Mouse (Mus musculus): Measurements from ENCODE around the gene Adap2. TPM values are rescaled to one million over a fixed set of nuclear protein-coding genes. Genes with fewer than 3 reads are reported as not detected.
A peak's percentile ranks its signal among the peaks of the same experiment; 100 is the strongest.

Adap2 gene
- total and polyA plus RNA-seq, 3 experiments: 0.49 TPM; not detected in 2

- no peak overlapping the region for H3K4me2 ChIP-seq (ENCODE audit: insufficient read depth, low read depth, poor library complexity, severe bottlenecking)
- peaks cover 9 to 44% of the 10 kb centered on the region in 2 experiments for H3K4me1 ChIP-seq (ENCODE audit: control insufficient read depth in 1 of 2, insufficient read depth in 2 of 2)
- TF ChIP-seq KAT2A (IDR thresholded peaks at IDR 0.05; ENCODE audit: insufficient replicate concordance, low read length) (no peak), GABPA (IDR thresholded peaks at IDR 0.05; ENCODE audit: insufficient replicate concordance, low read depth, low read length) (no peak), USF1 (IDR thresholded peaks at IDR 0.05; ENCODE audit: low read depth, low read length) (no peak), TBP (conservative IDR thresholded peaks at IDR 0.05; ENCODE audit: low read depth, low read length) (no peak), USF2 (conservative IDR thresholded peaks at IDR 0.05; ENCODE audit: low read depth, low read length) (no peak), SMC3 (IDR thresholded peaks at IDR 0.05; ENCODE audit: low read depth, low read length) (peak; percentile 46; the same call in 1 of the 2 replicates), PAX5 (IDR thresholded peaks at IDR 0.05; ENCODE audit: low read length) (no peak), MYC (IDR thresholded peaks at IDR 0.05; ENCODE audit: low read depth, low read length) (peak; percentile 78), MEF2A (IDR thresholded peaks at IDR 0.05; ENCODE audit: borderline replicate concordance, low read depth, low read length) (no peak), MXI1 (IDR thresholded peaks at IDR 0.05; ENCODE audit: low read depth, low read length) (no peak), TCF12 (IDR thresholded peaks at IDR 0.05; ENCODE audit: low read depth, low read length) (no peak), ZKSCAN1 (IDR thresholded peaks at IDR 0.05; ENCODE audit: borderline replicate concordance, low read depth, low read length) (no peak), RCOR1 (conservative IDR thresholded peaks at IDR 0.05; ENCODE audit: low read depth, low read length) (no peak), MAFK (IDR thresholded peaks at IDR 0.05; ENCODE audit: insufficient replicate concordance, low read length) (no peak), MAX (IDR thresholded peaks at IDR 0.05; ENCODE audit: low read length) (no peak), ELF1 (IDR thresholded peaks at IDR 0.05; ENCODE audit: low read depth, low read length) (no peak), UBTF (IDR thresholded peaks at IDR 0.05; ENCODE audit: low read depth, low read length) (no peak), NRF1 (IDR thresholded peaks at IDR 0.05; ENCODE audit: low read depth, low read length) (no peak), POLR2AphosphoS2 (IDR thresholded peaks at IDR 0.05; ENCODE audit: low read depth, low read length) (no peak), EP300 (IDR thresholded peaks at IDR 0.05; ENCODE audit: low read length) (no peak), ZMIZ1 (IDR thresholded peaks at IDR 0.05; ENCODE audit: low read depth, low read length) (no peak), HCFC1 (IDR thresholded peaks at IDR 0.05; ENCODE audit: low read depth, low read length) (no peak), ETS1 (conservative IDR thresholded peaks at IDR 0.05; ENCODE audit: low read depth, low read length) (no peak), SIN3A (IDR thresholded peaks at IDR 0.05; ENCODE audit: low read length) (no peak), IRF4 (IDR thresholded peaks at IDR 0.05; ENCODE audit: low read depth, low read length) (no peak), JUND (conservative IDR thresholded peaks at IDR 0.05; ENCODE audit: low read depth, low read length) (no peak), CTCF (conservative IDR thresholded peaks at IDR 0.05 in 1 of 2, IDR thresholded peaks at IDR 0.05 in 1 of 2; ENCODE audit: low read depth in 2 of 2, low read length in 2 of 2) (peak in 1 of 2 experiments; percentile 76; a peak in 2 of 4 replicates), RAD21 (IDR thresholded peaks at IDR 0.05; ENCODE audit: low read depth, low read length) (peak; percentile 51), ZNF384 (IDR thresholded peaks at IDR 0.05; ENCODE audit: low read depth, low read length) (peak; percentile 94), E2F4 (IDR thresholded peaks at IDR 0.05; ENCODE audit: insufficient replicate concordance, low read depth, low read length) (no peak), BHLHE40 (IDR thresholded peaks at IDR 0.05; ENCODE audit: low read depth, low read length) (no peak), POLR2A (IDR thresholded peaks at IDR 0.05; ENCODE audit: low read depth, low read length) (no peak), JUN (IDR thresholded peaks at IDR 0.05; ENCODE audit: insufficient read depth, low read depth, low read length) (no peak), ZC3H11A (IDR thresholded peaks at IDR 0.05; ENCODE audit: low read depth, low read length) (no peak), MAZ (IDR thresholded peaks at IDR 0.05; ENCODE audit: low read depth, low read length) (no peak), CHD1 (IDR thresholded peaks at IDR 0.05; ENCODE audit: low read depth, low read length) (no peak), NELFE (IDR thresholded peaks at IDR 0.05; ENCODE audit: low read depth, low read length) (no peak), CHD2 (IDR thresholded peaks at IDR 0.05; ENCODE audit: low read length) (no peak)
- no peaks in the 10 kb centered on the region for H3K27me3 ChIP-seq (replicated peaks)
- H3K79me2 ChIP-seq (replicated peaks; ENCODE audit: control insufficient read depth, extremely low read depth, insufficient read depth, poor library complexity, severe bottlenecking): peaks cover 9% of the 10 kb centered on the region
- peak; percentile 59 for DNase-seq (ENCODE audit: extremely low read depth)
- H3K9me3 ChIP-seq (replicated peaks; ENCODE audit: low read length): peaks cover 3% of the 10 kb centered on the region
- dilution Hi-C loops (cut with MboI; ENCODE audit: extremely low pct_ligation_motif_present, extremely low pct_unique_long_range_greater_than_20kb, low sequenced_read_pairs) (no loop called here), in situ Hi-C loops (cut with MboI; ENCODE audit: low pct_ligation_motif_present, low pct_unique_long_range_greater_than_20kb, low sequenced_read_pairs) (no loop called here)
- no peak overlapping the region for H3K4me3 ChIP-seq (replicated peaks in 1 of 3; ENCODE audit: low read depth in 2 of 3, low read length in 2 of 3, poor library complexity in 1 of 3)
- no peak overlapping the region for H3K9ac ChIP-seq (ENCODE audit: insufficient read depth, low read depth)
- no peak overlapping the region for H3K27ac ChIP-seq (ENCODE audit: insufficient read depth, low read depth)
- H3K36me3 ChIP-seq (replicated peaks in 1 of 2; ENCODE audit: control insufficient read depth in 1 of 2, insufficient read depth in 1 of 2, low read length in 1 of 2): peaks cover 3 to 7% of the 10 kb centered on the region in 2 experiments
Observed at GRCm38 (mm10) chr11:80181021-80181749, 27.3 kb downstream of the Adap2 start.

Measured in CH12.LX (cell line).